ENCODE assay signal across 8 mouse cellular contexts in the genomic region with DNA sequence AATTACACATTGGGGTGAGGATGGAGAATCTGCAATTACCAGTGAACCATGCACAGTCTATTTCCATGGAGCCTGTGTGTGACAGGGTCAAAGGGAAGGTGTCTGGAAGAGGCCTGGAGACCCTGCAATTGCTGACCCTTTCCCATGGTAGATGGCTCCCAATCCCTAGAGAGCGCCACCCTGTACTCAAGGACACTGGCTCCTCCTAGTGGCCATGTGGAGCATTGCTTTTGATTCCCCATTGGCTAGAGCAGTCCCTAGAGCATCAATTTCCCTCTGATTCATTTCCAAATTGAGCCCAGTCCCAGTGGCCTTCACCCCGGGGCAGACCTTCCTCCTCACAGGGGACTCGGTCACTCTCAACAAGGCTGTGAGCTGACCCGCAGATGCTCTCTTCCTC. TPM values are rescaled to one million over a fixed set of nuclear protein-coding genes. Genes with fewer than 3 reads are reported as not detected.
DNase-seq lines count a peak whose midpoint lies in the region; ATAC-seq and TF ChIP-seq lines count a peak whose summit lies in the region.

No protein-coding gene starts in this region.

- no peak overlapping the region for H3K4me3 ChIP-seq in forebrain, postnatal 0 days (ENCODE audit: low read depth, low read length)
- H3K4me3 ChIP-seq in intestine, embryonic 15.5 days (replicated peaks), result no peak overlapping the region
- H3K4me3 ChIP-seq in stomach, embryonic 16.5 days (replicated peaks; ENCODE audit: low read length), result no peak overlapping the region

- H3K36me3 ChIP-seq in forebrain, postnatal 0 days (ENCODE audit: insufficient read depth), result no peaks in the 10 kb centered on the region
- H3K36me3 ChIP-seq in intestine, embryonic 15.5 days, result no peaks in the 10 kb centered on the region
- no peaks in the 10 kb centered on the region for H3K36me3 ChIP-seq in stomach, embryonic 16.5 days (ENCODE audit: control insufficient read depth, insufficient read depth, low read length)

- peaks cover 8% of the 10 kb centered on the region for H3K27me3 ChIP-seq in forebrain, postnatal 0 days (ENCODE audit: insufficient read depth, low read length)
- peaks cover 39% of the 10 kb centered on the region for H3K27me3 ChIP-seq in intestine, embryonic 15.5 days (replicated peaks)
- H3K27me3 ChIP-seq in stomach, embryonic 16.5 days (ENCODE audit: control insufficient read depth, insufficient read depth, low read length), result peaks cover 12% of the 10 kb centered on the region

- 3% methylated on average over 4 of the region's 4 CpGs for WGBS in forebrain, postnatal 0 days
- 2% methylated on average over 4 of the region's 4 CpGs for WGBS in intestine, embryonic 15.5 days
- WGBS in stomach, embryonic 16.5 days, result 2% methylated on average over 4 of the region's 4 CpGs

- peak; percentile 96 for TF ChIP-seq CTCF in forebrain, postnatal 0 days (IDR thresholded peaks at IDR 0.05; ENCODE audit: low read depth)

- H3K27ac ChIP-seq in forebrain, postnatal 0 days (ENCODE audit: low read depth, low read length), result no peak overlapping the region
- H3K27ac ChIP-seq in intestine, embryonic 15.5 days, result no peak overlapping the region
- no peak overlapping the region for H3K27ac ChIP-seq in stomach, embryonic 16.5 days (ENCODE audit: low read length)

- intact Hi-C loops in left cerebral cortex, postnatal 10 days (cut with DNase I), result loop anchor here (1.0 to 10.0 kb wide), 3 partner anchors 62 to 264 kb away; a partner anchor contains a TSS

- peaks cover 4% of the 10 kb centered on the region; the same call in 1 of the 2 replicates for H3K4me1 ChIP-seq in forebrain, postnatal 0 days (ENCODE audit: insufficient read depth)
- H3K4me1 ChIP-seq in intestine, embryonic 15.5 days (replicated peaks), result peaks cover 23% of the 10 kb centered on the region
- peaks cover 15% of the 10 kb centered on the region for H3K4me1 ChIP-seq in stomach, embryonic 16.5 days (ENCODE audit: control insufficient read depth, insufficient read depth, low read length)

- no peak; the same call in 1 of the 2 replicates for ATAC-seq in cerebellum, adult (ENCODE audit: insufficient number of reproducible peaks, low FRiP score, low TSS enrichment)
- peak; percentile 69 for ATAC-seq in forebrain, postnatal 0 days
- ATAC-seq in intestine, embryonic 15.5 days, result peak; percentile 66; the same call in 1 of the 2 replicates
- peak; percentile 35; the same call in 1 of the 2 replicates for ATAC-seq in stomach, embryonic 16.5 days (ENCODE audit: insufficient read depth, low FRiP score)

- H3K9me3 ChIP-seq in forebrain, postnatal 0 days (ENCODE audit: low read length), result no peaks in the 10 kb centered on the region
- no peaks in the 10 kb centered on the region for H3K9me3 ChIP-seq in intestine, embryonic 15.5 days
- H3K9me3 ChIP-seq in stomach, embryonic 16.5 days (replicated peaks; ENCODE audit: control insufficient read depth, low read length), result no peaks in the 10 kb centered on the region

- H3K9ac ChIP-seq in forebrain, postnatal 0 days, result no peak overlapping the region
- no peak overlapping the region for H3K9ac ChIP-seq in intestine, embryonic 15.5 days
- H3K9ac ChIP-seq in stomach, embryonic 16.5 days (ENCODE audit: low read length), result no peak overlapping the region

- peak; percentile 45 for DNase-seq in cerebellum, adult 11 months
- DNase-seq in cerebellum, adult 18-20 months, result peak; percentile 65 to 69
- peak; percentile 83 for DNase-seq in forebrain, postnatal 0 days
- peak; percentile 50 to 74 for DNase-seq in left cerebral cortex, postnatal 10 days (ENCODE audit: extremely low spot score in 1 of 2, low spot score in 2 of 2)
- DNase-seq in natural killer cell, adult 2 months (ENCODE audit: low spot score in 2 of 2), result peak; percentile 25 to 55

- no peak overlapping the region for H3K4me2 ChIP-seq in forebrain, postnatal 0 days (ENCODE audit: low read depth)
- no peak overlapping the region for H3K4me2 ChIP-seq in intestine, embryonic 15.5 days (replicated peaks)
- H3K4me2 ChIP-seq in stomach, embryonic 16.5 days (ENCODE audit: low read depth, low read length), result no peak overlapping the region

RNA-seq across cellular contexts. Expression of a gene that starts 17.9 kb away (rescaled TPM):
- 130 and 149 TPM in 2 replicates for total RNA-seq in forebrain, postnatal 0 days (2014; rRNA removed)
- polyA plus RNA-seq in forebrain, postnatal 0 days (2015; fragmentation: Nextera tagmentation; extraction: Ambion mirVana), result 192 and 197 TPM in 2 replicates
- polyA plus RNA-seq in intestine, embryonic 15.5 days (2015; fragmentation: Nextera tagmentation; extraction: Ambion mirVana), result 305 and 328 TPM in 2 replicates
- total RNA-seq in left cerebral cortex, postnatal 10 days (2021), result 100 to 1,000 TPM in 1 of 2 experiments, 10 to 100 TPM in 1; 88.3 to 104 TPM
- 209 and 221 TPM in 2 replicates for polyA plus RNA-seq in stomach, embryonic 16.5 days (2015; fragmentation: Nextera tagmentation; extraction: Ambion mirVana)
